Mouse (Mus musculus): Measurements from ENCODE around the gene Eif4b.
A peak's percentile ranks its signal among the peaks of the same experiment; 100 is the strongest.

Gene Eif4b

GRCm38 (mm10) chr15:102073559-102074069 is at the start of gene Eif4b:
TSS of gene Eif4b (plus strand) at chr15:102073773.
- DNase-seq (ENCODE audit: low spot score): peak; percentile 100

- DNase-seq (ENCODE audit: low spot score): no peak
Observed at GRCm38 (mm10) chr15:102023888-102024287, 49.7 kb upstream of the Eif4b start.

GRCm38 (mm10) chr15:102025136-102025872 is 48.3 kb upstream of the Eif4b start:
- no peak for DNase-seq (ENCODE audit: low spot score)

GRCm38 (mm10) chr15:102026430-102026829 is 47.1 kb upstream of the Eif4b start:
- DNase-seq (ENCODE audit: low spot score): no peak

- DNase-seq (ENCODE audit: low spot score): no peak
Observed at GRCm38 (mm10) chr15:102028040-102028439, 45.5 kb upstream of the Eif4b start, which contains the start of gene Krt18. TSS of gene Krt18 (plus strand) at chr15:102028180.

- no peak for DNase-seq (ENCODE audit: low spot score)
Observed at GRCm38 (mm10) chr15:102034121-102035053, 39.2 kb upstream of the Eif4b start.

- no peak for DNase-seq (ENCODE audit: low spot score)
Observed at GRCm38 (mm10) chr15:102040277-102040676, 33.3 kb upstream of the Eif4b start.

- DNase-seq (ENCODE audit: low spot score): no peak
Observed at GRCm38 (mm10) chr15:102041951-102042350, 31.6 kb upstream of the Eif4b start.

GRCm38 (mm10) chr15:102044745-102045144 is 28.8 kb upstream of the Eif4b start:
- DNase-seq (ENCODE audit: low spot score): no peak

- no peak for DNase-seq (ENCODE audit: low spot score)
Observed at GRCm38 (mm10) chr15:102045691-102046090, 27.9 kb upstream of the Eif4b start.

GRCm38 (mm10) chr15:102048006-102048405 is 25.6 kb upstream of the Eif4b start:
- DNase-seq (ENCODE audit: low spot score): no peak

GRCm38 (mm10) chr15:102049871-102050270 is 23.7 kb upstream of the Eif4b start:
- DNase-seq (ENCODE audit: low spot score): no peak

GRCm38 (mm10) chr15:102051920-102052683 is 21.5 kb upstream of the Eif4b start:
- no peak for DNase-seq (ENCODE audit: low spot score)

GRCm38 (mm10) chr15:102056495-102057174 is 16.9 kb upstream of the Eif4b start:
- DNase-seq (ENCODE audit: low spot score): no peak

- peak; percentile 97 for DNase-seq (ENCODE audit: low spot score)
Observed at GRCm38 (mm10) chr15:102065661-102066325, 7.8 kb upstream of the Eif4b start.

GRCm38 (mm10) chr15:102070476-102071467 is 2.8 kb upstream of the Eif4b start:
- DNase-seq (ENCODE audit: low spot score): no peak

- DNase-seq (ENCODE audit: low spot score): no peak
Observed at GRCm38 (mm10) chr15:102072963-102073558, 512 bp upstream of the Eif4b start.

GRCm38 (mm10) chr15:102074070-102074731 is 628 bp downstream of the Eif4b start:
- peak; percentile 82 for DNase-seq (ENCODE audit: low spot score)
